Mouse (Mus musculus) neural tube, embryonic 11.5 days (tissue): ENCODE measurements at regions not wholly inside any gene's neighbourhood (a gene's known extent, or its start where the extent isn't known, plus 50 kb on each side); places are given as distances from the start of the nearest gene placed in this dataset.

Source experiments
- ATAC-seq: fragments of 200-750 bp; cut with Nextera tagmentation; 2 replicates; pipeline ENCODE4 v1.8.0; 2017; ENCODE audit warnings: moderate number of reproducible peaks, mild to moderate bottlenecking, moderate TSS enrichment, moderate library complexity; ENCODE audit not compliant: insufficient read depth, low FRiP score, low TSS enrichment
- DNase-seq: peaks from one replicate; pipeline ENCODE4 v3.0.0-alpha.2; 2015; ENCODE audit warnings: low spot score
- H3K27ac ChIP-seq: fragments of 300-500 bp; sonication (generic); 2 replicates; pipeline ENCODE4 v1.5.1; 2014; ENCODE audit warnings: low read depth, mild to moderate bottlenecking, low read length
- H3K27me3 ChIP-seq: fragments of 300-500 bp; sonication (generic); 2 replicates; pipeline ENCODE4 v1.6.1; 2014; ENCODE audit warnings: mild to moderate bottlenecking, low read length, mixed read lengths; ENCODE audit not compliant: control insufficient read depth, insufficient read depth
- H3K36me3 ChIP-seq: fragments of 300-500 bp; sonication (generic); 2 replicates; pipeline ENCODE4 v1.6.1; 2014; ENCODE audit warnings: mild to moderate bottlenecking, low read length, moderate library complexity, mixed read lengths; ENCODE audit not compliant: control insufficient read depth, insufficient read depth
- H3K4me1 ChIP-seq: fragments of 300-500 bp; sonication (generic); 2 replicates; pipeline ENCODE4 v1.6.1; 2014; ENCODE audit warnings: low read length, mixed read lengths; ENCODE audit not compliant: control insufficient read depth, insufficient read depth
- H3K4me2 ChIP-seq: fragments of 300-500 bp; sonication (generic); 2 replicates; pipeline ENCODE4 v1.6.1; 2014; ENCODE audit warnings: low read depth, mild to moderate bottlenecking, moderate library complexity
- H3K4me3 ChIP-seq: fragments of 300-500 bp; sonication (generic); 2 replicates; pipeline ENCODE4 v1.5.1; 2014; ENCODE audit warnings: low read depth, low read length
- H3K9ac ChIP-seq: fragments of 300-500 bp; sonication (generic); 2 replicates; pipeline ENCODE4 v1.6.1; 2014; ENCODE audit warnings: mild to moderate bottlenecking, low read length
- H3K9me3 ChIP-seq: fragments of 300-500 bp; sonication (generic); 2 replicates; pipeline ENCODE4 v1.6.1; 2016; ENCODE audit warnings: low read length; ENCODE audit not compliant: control insufficient read depth
- WGBS: fragments of 180-500 bp; shearing (Covaris S2); extraction: QIAGEN DNeasy Blood & Tissue Kit; methylation state at CpG from one replicate; pipeline ENCODE4 v1.1.7; 2014; 5-methylcytosine and 5-hydroxymethylcytosine counted together

GRCm38 (mm10) chr8:26563151-26563550, 414.0 kb upstream of the Zfp703 start:
- H3K4me2 ChIP-seq: no peak overlapping the region
- no peaks in the 10 kb centered on the region for H3K27me3 ChIP-seq

GRCm38 (mm10) chr8:26564254-26564653, 412.9 kb upstream of the Zfp703 start:
- H3K4me1 ChIP-seq: 0 out of 2 replicates have a peak, but pooled peaks cover under 1% of the 10 kb centered on the region
- no peaks in the 10 kb centered on the region for H3K27me3 ChIP-seq
- 90% methylated on average over 2 of the region's 2 CpGs for WGBS
- no peaks in the 10 kb centered on the region for H3K9me3 ChIP-seq
- H3K4me3 ChIP-seq: no peak overlapping the region
- ATAC-seq (no peak), DNase-seq (no peak)
- no peak overlapping the region for H3K4me2 ChIP-seq
- H3K9ac ChIP-seq: no peak overlapping the region
- no peak overlapping the region for H3K27ac ChIP-seq
- H3K36me3 ChIP-seq: no peaks in the 10 kb centered on the region

More at GRCm38 (mm10) chr8:26563151-26563550, 414.0 kb upstream of the Zfp703 start:
- Histone ChIP-seq H3K9me3 (no peaks in the 10 kb centered on the region), H3K4me3 (no peak overlapping the region), H3K36me3 (no peaks in the 10 kb centered on the region), H3K9ac (no peak overlapping the region), H3K27ac (no peak overlapping the region), H3K4me1 (0 out of 2 replicates have a peak, but pooled peaks cover 2% of the 10 kb centered on the region)
- no peak for ATAC-seq
- 84% methylated on average over 2 of the region's 2 CpGs for WGBS
- no peak for DNase-seq

- Histone ChIP-seq H3K36me3 (no peaks in the 10 kb centered on the region), H3K9ac (no peak overlapping the region), H3K4me3 (no peak overlapping the region), H3K27ac (no peak overlapping the region), H3K4me2 (no peak overlapping the region), H3K4me1 (no peaks in the 10 kb centered on the region), H3K27me3 (no peaks in the 10 kb centered on the region), H3K9me3 (no peaks in the 10 kb centered on the region)
- ATAC-seq (no peak), DNase-seq (no peak)
- 74% methylated on average over 15 of the region's 15 CpGs for WGBS
Measured at GRCm38 (mm10) chr8:26568423-26569060, 408.6 kb upstream of the Zfp703 start.

GRCm38 (mm10) chr8:26588841-26589240, 388.3 kb upstream of the Zfp703 start:
- H3K4me1 ChIP-seq: 0 out of 2 replicates have a peak, but pooled peaks cover 7% of the 10 kb centered on the region
- WGBS: 80% methylated on average over 1 of the region's 1 CpGs
- no peaks in the 10 kb centered on the region for H3K9me3 ChIP-seq
- H3K4me2 ChIP-seq: no peak overlapping the region
- DNase-seq (no peak), ATAC-seq (no peak)
- no peaks in the 10 kb centered on the region for H3K27me3 ChIP-seq
- no peaks in the 10 kb centered on the region for H3K36me3 ChIP-seq
- no peak overlapping the region for H3K4me3 ChIP-seq
- no peak overlapping the region for H3K9ac ChIP-seq
- H3K27ac ChIP-seq: no peak overlapping the region

GRCm38 (mm10) chr8:26590591-26591212, 386.4 kb upstream of the Zfp703 start:
- no peak overlapping the region for H3K4me3 ChIP-seq
- H3K27ac ChIP-seq: no peak overlapping the region
- H3K9me3 ChIP-seq: no peaks in the 10 kb centered on the region
- WGBS: 83% methylated on average over 2 of the region's 2 CpGs
- DNase-seq (no peak), ATAC-seq (no peak)
- H3K9ac ChIP-seq: no peak overlapping the region
- no peak overlapping the region for H3K4me2 ChIP-seq
- H3K36me3 ChIP-seq: no peaks in the 10 kb centered on the region
- peaks cover 17% of the 10 kb centered on the region for H3K4me1 ChIP-seq
- no peaks in the 10 kb centered on the region for H3K27me3 ChIP-seq

GRCm38 (mm10) chr8:26591266-26591665, 385.9 kb upstream of the Zfp703 start:
- whole genome bisulfite sequencing: 68% methylated on average over 3 of the region's 3 CpGs
- no peaks in the 10 kb centered on the region for H3K36me3 ChIP-seq
- no peak overlapping the region for H3K4me3 ChIP-seq
- H3K27ac ChIP-seq: no peak overlapping the region
- H3K4me1 ChIP-seq: peaks cover 18% of the 10 kb centered on the region
- DNase-seq (no peak), ATAC-seq (no peak)
- no peaks in the 10 kb centered on the region for H3K27me3 ChIP-seq
- H3K9me3 ChIP-seq: no peaks in the 10 kb centered on the region
- H3K4me2 ChIP-seq: no peak overlapping the region
- no peak overlapping the region for H3K9ac ChIP-seq

GRCm38 (mm10) chr8:26593536-26594368, 383.4 kb upstream of the Zfp703 start:
- no peaks in the 10 kb centered on the region for H3K9me3 ChIP-seq
- DNase-seq (peak; percentile 44), ATAC-seq (peak; percentile 24; the same call in 1 of the 2 replicates)
- H3K9ac ChIP-seq: no peak overlapping the region
- H3K27ac ChIP-seq: no peak overlapping the region; the same call in 1 of the 2 replicates
- H3K4me3 ChIP-seq: no peak overlapping the region
- H3K4me1 ChIP-seq: peaks cover 18% of the 10 kb centered on the region
- no peak overlapping the region for H3K4me2 ChIP-seq
- H3K27me3 ChIP-seq: no peaks in the 10 kb centered on the region
- 24% methylated on average over 5 of the region's 5 CpGs for WGBS
- H3K36me3 ChIP-seq: no peaks in the 10 kb centered on the region

GRCm38 (mm10) chr8:26594369-26594920, 382.7 kb upstream of the Zfp703 start:
- H3K9ac ChIP-seq: no peak overlapping the region
- peaks cover 18% of the 10 kb centered on the region for H3K4me1 ChIP-seq
- H3K9me3 ChIP-seq: no peaks in the 10 kb centered on the region
- no peak for DNase-seq
- ATAC-seq: no peak
- WGBS: 49% methylated on average over 11 of the region's 11 CpGs
- no peak overlapping the region for H3K4me2 ChIP-seq
- no peaks in the 10 kb centered on the region for H3K27me3 ChIP-seq
- H3K4me3 ChIP-seq: no peak overlapping the region
- H3K36me3 ChIP-seq: no peaks in the 10 kb centered on the region
- peak overlapping the region; percentile 34; the same call in 1 of the 2 replicates for H3K27ac ChIP-seq
